Mouse (Mus musculus) layer of hippocampus, postnatal 14 days (tissue): ENCODE data around the gene Tmem209. TPM values are rescaled to one million over a fixed set of nuclear protein-coding genes. Genes with fewer than 3 reads are reported as not detected.

Experiments
- DNase-seq, 2 experiments: peaks; one replicate each; pipeline ENCODE4 v3.0.0; 2021 to 2022; ENCODE audit warnings: low spot score in 2 of 2, mixed read lengths in 1 of 2
- total RNA-seq, 2 experiments: library from RNA; stranded (reverse); gene quantifications; 2 replicates each; pipeline ENCODE4 v1.2.3; 2021

Tmem209 gene
- total RNA-seq, 2 experiments from 2014 or later: 17.3 to 18.0 TPM

- DNase-seq: peak in 1 of 2 experiments; percentile 49
These were observed 40.9 kb downstream of the Tmem209 start for GRCm38 (mm10) chr6:30468684-30469083.

GRCm38 (mm10) chr6:30468058-30468457, 41.5 kb downstream of the Tmem209 start:
- no peak for DNase-seq

GRCm38 (mm10) chr6:30465586-30465985, 44.0 kb downstream of the Tmem209 start:
- no peak for DNase-seq

GRCm38 (mm10) chr6:30462822-30463221, 46.8 kb downstream of the Tmem209 start:
- DNase-seq: no peak

GRCm38 (mm10) chr6:30461755-30462344, 47.7 kb downstream of the Tmem209 start:
- DNase-seq: no peak

- DNase-seq: peak; percentile 76 to 86
These were observed 48.7 kb downstream of the Tmem209 start for GRCm38 (mm10) chr6:30460750-30461446.

- DNase-seq: peak; percentile 75 to 81
These were observed 49.5 kb downstream of the Tmem209 start for GRCm38 (mm10) chr6:30459811-30460749.

GRCm38 (mm10) chr6:30459056-30459747, 50.4 kb downstream of the Tmem209 start:
- DNase-seq: no peak

- no peak for DNase-seq
These were observed 51.0 kb downstream of the Tmem209 start for GRCm38 (mm10) chr6:30458626-30459025.

- no peak for DNase-seq
These were observed 52.6 kb downstream of the Tmem209 start for GRCm38 (mm10) chr6:30456991-30457390.

GRCm38 (mm10) chr6:30439576-30439975, 70.0 kb downstream of the Tmem209 start:
- peak in 1 of 2 experiments; percentile 55 for DNase-seq

- DNase-seq: no peak
These were observed 72.5 kb downstream of the Tmem209 start for GRCm38 (mm10) chr6:30437054-30437453.

- no peak for DNase-seq
These were observed 73.1 kb downstream of the Tmem209 start for GRCm38 (mm10) chr6:30436476-30436875.

GRCm38 (mm10) chr6:30432461-30433192, 77.0 kb downstream of the Tmem209 start:
- no peak for DNase-seq

Other genes starting within 250 kb of the Tmem209 start
- gene Ube2h, start 205.2 kb downstream of the Tmem209 start, total RNA-seq: 10 to 100 TPM; 86.8 to 94.7 TPM
- 10 to 100 TPM; 26.5 to 27.6 TPM for gene Zc3hc1, start 118.8 kb downstream of the Tmem209 start, total RNA-seq
- gene Klhdc10, start 107.9 kb downstream of the Tmem209 start, total RNA-seq: 100 to 1,000 TPM; 140 to 141 TPM
- gene Ssmem1, start 66 bp upstream of the Tmem209 start, total RNA-seq: under 1 TPM; 0.81 TPM
- 1 to 10 TPM; 1.2 to 2.0 TPM for gene Cpa2, start 31.8 kb upstream of the Tmem209 start, total RNA-seq
- not detected for gene Cpa4, start 58.6 kb upstream of the Tmem209 start, total RNA-seq
- gene Cpa5, start 101.2 kb upstream of the Tmem209 start, total RNA-seq: not detected
- not detected for gene Cpa1, start 129.4 kb upstream of the Tmem209 start, total RNA-seq
- 1 to 10 TPM; 4.9 to 6.7 TPM for gene Cep41, start 184.0 kb upstream of the Tmem209 start, total RNA-seq
- 10 to 100 TPM; 72.8 to 77.3 TPM for gene Mest, start 213.8 kb upstream of the Tmem209 start, total RNA-seq